Mouse (Mus musculus) neural tube, embryonic 14.5 days (tissue): ENCODE results near the gene Dad1. TPM values are rescaled to one million over a fixed set of nuclear protein-coding genes. Genes with fewer than 3 reads are reported as not detected.
A peak's percentile ranks its signal among the peaks of the same experiment; 100 is the strongest.

Experiments
- ATAC-seq: fragments of 200-750 bp; cut with Nextera tagmentation; 2 replicates; pipeline ENCODE4 v1.8.0; 2017; ENCODE audit warnings: low read depth, mild to moderate bottlenecking, moderate TSS enrichment, moderate library complexity
- H3K27ac ChIP-seq: fragments of 300-500 bp; sonication (generic); 2 replicates; pipeline ENCODE4 v1.5.1; 2014; ENCODE audit warnings: low read depth, mild to moderate bottlenecking, control low read depth, low read length, moderate library complexity, mixed read lengths
- H3K27me3 ChIP-seq: fragments of 300-500 bp; sonication (generic); 2 replicates; pipeline ENCODE4 v1.6.1; 2014; ENCODE audit warnings: low read length; ENCODE audit not compliant: control insufficient read depth, insufficient read depth
- H3K36me3 ChIP-seq: fragments of 300-500 bp; sonication (generic); 2 replicates; pipeline ENCODE4 v1.6.1; 2014; ENCODE audit warnings: low read length, mixed read lengths; ENCODE audit not compliant: control insufficient read depth, insufficient read depth
- H3K4me1 ChIP-seq: fragments of 300-500 bp; sonication (generic); 2 replicates; pipeline ENCODE4 v1.6.1; 2014; ENCODE audit warnings: low read length; ENCODE audit not compliant: control insufficient read depth, insufficient read depth
- H3K4me2 ChIP-seq: fragments of 300-500 bp; sonication (generic); 2 replicates; pipeline ENCODE4 v1.6.1; 2014; ENCODE audit warnings: mild to moderate bottlenecking, low read depth, low read length, control low read depth
- H3K4me3 ChIP-seq: fragments of 300-500 bp; sonication (generic); 2 replicates; pipeline ENCODE4 v1.5.1; 2014; ENCODE audit warnings: low read depth, low read length, control low read depth, mixed read lengths
- H3K9ac ChIP-seq: fragments of 300-500 bp; sonication (generic); replicated peaks from 2 replicates; pipeline ENCODE4 v1.6.1; 2014; ENCODE audit warnings: low read depth, mild to moderate bottlenecking, control low read depth, low read length, mixed read lengths
- H3K9me3 ChIP-seq: fragments of 300-500 bp; sonication (generic); 2 replicates; pipeline ENCODE4 v1.6.1; 2016; ENCODE audit warnings: low read length; ENCODE audit not compliant: control insufficient read depth
- WGBS: fragments of 180-500 bp; shearing (Covaris S2); extraction: QIAGEN DNeasy Blood & Tissue Kit; methylation state at CpG from one replicate; pipeline ENCODE4 v1.1.7; 2014; 5-methylcytosine and 5-hydroxymethylcytosine counted together
- polyA plus RNA-seq: library from polyadenylated mRNA; unstranded; fragments of >200 nt; fragmentation: Nextera tagmentation; extraction: Ambion mirVana; gene quantifications from 2 replicates; pipeline ENCODE4 v1.2.1, GENCODE M21; 2014

Gene Dad1
- polyA plus RNA-seq, 1 experiment from 2014 or later, result 401 TPM

- 0 out of 2 replicates have a peak overlapping the region, but pooled peaks have one; percentile 23 for H3K27ac ChIP-seq
- no peaks in the 10 kb centered on the region for H3K9me3 ChIP-seq
- H3K36me3 ChIP-seq, result no peaks in the 10 kb centered on the region
- no peaks in the 10 kb centered on the region for H3K27me3 ChIP-seq
- peak overlapping the region; percentile 49 for H3K9ac ChIP-seq
- peak; percentile 91 for ATAC-seq
- 0 out of 2 replicates have a peak, but pooled peaks cover 3% of the 10 kb centered on the region for H3K4me1 ChIP-seq
- peak overlapping the region; percentile 71 for H3K4me2 ChIP-seq
- H3K4me3 ChIP-seq, result peak overlapping the region; percentile 44
- WGBS, result under 1% methylated on average over 35 of the region's 35 CpGs
These were observed 5.3 kb upstream of the Dad1 start for GRCm38 (mm10) chr14:54259003-54259721.

GRCm38 (mm10) chr14:54258131-54258670 lies 4.3 kb upstream of the Dad1 start:
- Histone ChIP-seq H3K27ac (no peak overlapping the region), H3K27me3 (no peaks in the 10 kb centered on the region), H3K9ac (no peak overlapping the region), H3K9me3 (no peaks in the 10 kb centered on the region), H3K4me2 (no peak overlapping the region), H3K4me1 (0 out of 2 replicates have a peak, but pooled peaks cover 3% of the 10 kb centered on the region), H3K4me3 (no peak overlapping the region), H3K36me3 (no peaks in the 10 kb centered on the region)
- no peak for ATAC-seq
- WGBS, result 72% methylated on average over 7 of the region's 7 CpGs

- peak overlapping the region; percentile 69 for H3K4me3 ChIP-seq
- H3K4me2 ChIP-seq, result peak overlapping the region; percentile 50
- H3K4me1 ChIP-seq, result peaks cover 31% of the 10 kb centered on the region
- WGBS, result 71% methylated on average over 12 of the region's 12 CpGs
- H3K27ac ChIP-seq, result no peak overlapping the region
- no peaks in the 10 kb centered on the region for H3K27me3 ChIP-seq
- no peak for ATAC-seq
- H3K9me3 ChIP-seq, result no peaks in the 10 kb centered on the region
- no peaks in the 10 kb centered on the region for H3K36me3 ChIP-seq
- H3K9ac ChIP-seq, result no peak overlapping the region
These were observed 832 bp upstream of the Dad1 start for GRCm38 (mm10) chr14:54254670-54255202.

GRCm38 (mm10) chr14:54250122-54250521 lies 3.8 kb downstream of the Dad1 start:
- no peaks in the 10 kb centered on the region for H3K36me3 ChIP-seq
- peaks cover 34% of the 10 kb centered on the region for H3K4me1 ChIP-seq
- H3K9ac ChIP-seq, result no peak overlapping the region
- H3K4me3 ChIP-seq, result no peak overlapping the region
- H3K4me2 ChIP-seq, result peak overlapping the region; percentile 7; the same call in 1 of the 2 replicates
- no peaks in the 10 kb centered on the region for H3K9me3 ChIP-seq
- H3K27me3 ChIP-seq, result no peaks in the 10 kb centered on the region
- no peak overlapping the region for H3K27ac ChIP-seq
- no peak for ATAC-seq
- WGBS, result 32% methylated on average over 4 of the region's 4 CpGs

GRCm38 (mm10) chr14:54249326-54249725 lies 4.6 kb downstream of the Dad1 start:
- 59% methylated on average over 9 of the region's 9 CpGs for WGBS
- Histone ChIP-seq H3K36me3 (no peaks in the 10 kb centered on the region), H3K4me2 (peak overlapping the region; percentile 21; the same call in 1 of the 2 replicates), H3K27me3 (no peaks in the 10 kb centered on the region), H3K27ac (no peak overlapping the region), H3K4me1 (peaks cover 34% of the 10 kb centered on the region), H3K9me3 (no peaks in the 10 kb centered on the region), H3K9ac (no peak overlapping the region), H3K4me3 (no peak overlapping the region)
- no peak for ATAC-seq

- no peak for ATAC-seq
- 91% methylated on average over 3 of the region's 3 CpGs for WGBS
- H3K4me2 ChIP-seq, result no peak overlapping the region
These were observed 7.7 kb downstream of the Dad1 start for GRCm38 (mm10) chr14:54246232-54246631.

GRCm38 (mm10) chr14:54244183-54244582 lies 9.7 kb downstream of the Dad1 start:
- 10% methylated on average over 3 of the region's 3 CpGs for WGBS
- H3K9ac ChIP-seq, result no peak overlapping the region

More at GRCm38 (mm10) chr14:54246232-54246631, 7.7 kb downstream of the Dad1 start:
- Histone ChIP-seq H3K4me3 (no peak overlapping the region), H3K36me3 (peaks cover 14% of the 10 kb centered on the region), H3K4me1 (peaks cover 29% of the 10 kb centered on the region), H3K9ac (no peak overlapping the region), H3K27me3 (no peaks in the 10 kb centered on the region), H3K9me3 (no peaks in the 10 kb centered on the region), H3K27ac (no peak overlapping the region)

GRCm38 (mm10) chr14:54240542-54240941 lies 13.4 kb downstream of the Dad1 start:
- no peaks in the 10 kb centered on the region for H3K9me3 ChIP-seq

More at GRCm38 (mm10) chr14:54244183-54244582, 9.7 kb downstream of the Dad1 start:
- Histone ChIP-seq H3K4me2 (no peak overlapping the region), H3K4me1 (peaks cover 9% of the 10 kb centered on the region; the same call in 1 of the 2 replicates), H3K36me3 (peaks cover 21% of the 10 kb centered on the region), H3K27me3 (no peaks in the 10 kb centered on the region), H3K4me3 (no peak overlapping the region), H3K9me3 (no peaks in the 10 kb centered on the region), H3K27ac (peak overlapping the region; percentile 68; the same call in 1 of the 2 replicates)
- ATAC-seq, result peak; percentile 82

More at GRCm38 (mm10) chr14:54240542-54240941, 13.4 kb downstream of the Dad1 start:
- H3K4me1 ChIP-seq, result peaks cover 9% of the 10 kb centered on the region; the same call in 1 of the 2 replicates
- H3K36me3 ChIP-seq, result peaks cover 21% of the 10 kb centered on the region
- WGBS, result 74% methylated on average over 5 of the region's 5 CpGs
- H3K27me3 ChIP-seq, result no peaks in the 10 kb centered on the region
- H3K4me2 ChIP-seq, result no peak overlapping the region
- no peak overlapping the region for H3K27ac ChIP-seq
- no peak for ATAC-seq
- no peak overlapping the region for H3K9ac ChIP-seq
- no peak overlapping the region for H3K4me3 ChIP-seq
